Mouse (Mus musculus): ENCODE results near the gene Fcna. TPM values are rescaled to one million over a fixed set of nuclear protein-coding genes. Genes with fewer than 3 reads are reported as not detected.

Fcna gene
- total and polyA plus RNA-seq, 3 experiments = 0.21 TPM; not detected in 2

DNA sequence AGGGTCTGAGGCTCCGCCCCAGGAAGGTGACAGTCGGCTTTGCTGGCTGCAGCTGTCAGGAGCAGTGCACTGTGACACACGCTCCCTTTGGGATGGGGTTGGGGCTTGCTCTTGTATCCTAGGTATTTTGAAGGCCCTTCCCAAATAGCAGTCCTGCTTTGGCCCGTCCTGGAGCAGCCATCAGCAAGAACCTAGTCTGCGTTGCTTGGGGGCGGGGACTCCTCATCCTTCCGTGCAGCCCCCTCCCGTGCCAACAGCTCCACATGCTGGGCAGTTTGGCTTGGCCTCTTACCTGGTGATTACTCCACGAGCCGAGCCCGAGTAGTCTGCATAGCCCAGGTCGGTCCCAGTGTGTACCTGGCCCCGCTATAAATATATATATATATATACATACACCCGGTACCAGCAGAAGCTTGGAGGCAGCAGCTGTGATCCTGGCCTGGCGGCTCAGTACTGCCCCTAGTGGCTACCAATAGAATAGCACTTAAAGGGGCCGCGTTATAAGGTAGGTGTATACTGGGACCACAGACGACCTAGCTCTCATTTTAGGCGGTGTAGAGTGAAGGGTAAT is 46.5 kb downstream of the Fcna start, which contains the start of gene Ajm1:
Ajm1 (minus strand) TSS at position 464 of the 571 bp plus-strand sequence.
- DNase-seq (ENCODE audit: low read depth, low spot score) = peak; percentile 84
- H3K36me3 ChIP-seq (ENCODE audit: control insufficient read depth in 1 of 2, insufficient read depth in 2 of 2, low read length in 2 of 2) = peaks cover 3 to 7% of the 10 kb centered on the region in 2 experiments
- peaks cover 0 to 10% of the 10 kb centered on the region in 2 experiments; a peak in 2 of 4 replicates for H3K4me1 ChIP-seq (ENCODE audit: control insufficient read depth in 1 of 2, insufficient read depth in 2 of 2, low read length in 2 of 2)
- H3K9ac ChIP-seq (ENCODE audit: control insufficient read depth, low read depth, low read length, poor library complexity, severe bottlenecking) = peak within 1 kb of the TSS; percentile 47
- TF ChIP-seq TBP (IDR thresholded peaks at IDR 0.05; ENCODE audit: low read depth, low read length) (no peak), SIN3A (IDR thresholded peaks at IDR 0.05; ENCODE audit: low read length) (peak; percentile 68; the same call in 1 of the 2 replicates), CTCF (IDR thresholded peaks at IDR 0.05 in 2 of 3, conservative IDR thresholded peaks at IDR 0.05 in 1 of 3; ENCODE audit: control insufficient read depth in 1 of 3, insufficient read depth in 1 of 3, low read depth in 2 of 3, low read length in 3 of 3, poor library complexity in 1 of 3, severe bottlenecking in 1 of 3) (peak; percentile 76 to 93 (median 83)), SMC3 (IDR thresholded peaks at IDR 0.05; ENCODE audit: low read depth, low read length) (peak; percentile 14; the same call in 1 of the 2 replicates), MXI1 (IDR thresholded peaks at IDR 0.05; ENCODE audit: low read depth, low read length) (0 out of 2 replicates have a peak, but pooled peaks have one; percentile 24), E2F4 (IDR thresholded peaks at IDR 0.05; ENCODE audit: borderline replicate concordance, low read depth, low read length) (no peak), ZMIZ1 (IDR thresholded peaks at IDR 0.05; ENCODE audit: low read depth, low read length) (peak; percentile 23; the same call in 1 of the 2 replicates), HCFC1 (IDR thresholded peaks at IDR 0.05; ENCODE audit: low read depth, low read length) (peak; percentile 66), RAD21 (IDR thresholded peaks at IDR 0.05; ENCODE audit: low read depth, low read length) (peak; percentile 28)
- no peaks in the 10 kb centered on the region for H3K79me2 ChIP-seq (ENCODE audit: control insufficient read depth, insufficient read depth, low read length, poor library complexity)
- H3K27me3 ChIP-seq (ENCODE audit: control insufficient read depth in 1 of 2, insufficient read depth in 2 of 2, low read length in 2 of 2) = no peaks in the 10 kb centered on the region
- H3K4me3 ChIP-seq (ENCODE audit: control insufficient read depth in 1 of 2, insufficient read depth in 1 of 2, low read depth in 2 of 2, low read length in 2 of 2) = peak within 1 kb of the TSS; percentile 44 to 55
- H3K9me3 ChIP-seq (replicated peaks; ENCODE audit: insufficient read depth, low read length) = no peaks in the 10 kb centered on the region
- peak within 1 kb of the TSS; percentile 27 for H3K27ac ChIP-seq (ENCODE audit: control insufficient read depth, low read depth, low read length)

DNA sequence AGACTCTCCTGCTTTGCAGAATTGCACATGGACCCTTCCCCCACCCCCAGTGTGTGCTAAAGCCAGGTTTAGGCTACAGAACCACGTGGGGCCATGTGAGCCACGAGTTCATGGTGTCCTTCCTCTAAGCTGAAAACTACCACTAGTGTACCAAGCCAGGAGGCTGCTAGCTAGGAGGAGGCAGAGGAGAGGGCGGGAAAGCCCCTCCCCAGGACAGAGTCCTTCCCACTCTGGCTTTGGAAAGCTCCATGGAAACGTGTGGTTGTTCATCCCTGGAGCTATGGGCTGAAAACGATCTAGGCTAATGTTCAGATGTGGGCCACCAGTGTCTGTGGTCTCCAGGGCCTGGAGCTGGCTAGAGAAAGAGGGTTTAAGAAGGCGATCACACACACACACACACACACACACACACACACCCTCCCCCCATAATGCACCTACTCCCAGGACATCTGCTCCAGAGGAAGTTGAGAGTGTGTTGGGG is 47.2 kb downstream of the Fcna start:
- Histone ChIP-seq H3K27ac (ENCODE audit: control insufficient read depth, low read depth, low read length) (no peak overlapping the region), H3K9ac (ENCODE audit: control insufficient read depth, low read depth, low read length, poor library complexity, severe bottlenecking) (no peak overlapping the region), H3K9me3 (replicated peaks; ENCODE audit: insufficient read depth, low read length) (no peaks in the 10 kb centered on the region), H3K4me1 (ENCODE audit: control insufficient read depth in 1 of 2, insufficient read depth in 2 of 2, low read length in 2 of 2) (peaks cover 0 to 17% of the 10 kb centered on the region in 2 experiments; a peak in 2 of 4 replicates), H3K36me3 (ENCODE audit: control insufficient read depth in 1 of 2, insufficient read depth in 2 of 2, low read length in 2 of 2) (peaks cover 3 to 7% of the 10 kb centered on the region in 2 experiments), H3K79me2 (ENCODE audit: control insufficient read depth, insufficient read depth, low read length, poor library complexity) (no peaks in the 10 kb centered on the region; the same call in 1 of the 2 replicates), H3K27me3 (ENCODE audit: control insufficient read depth in 1 of 2, insufficient read depth in 2 of 2, low read length in 2 of 2) (no peaks in the 10 kb centered on the region), H3K4me3 (ENCODE audit: control insufficient read depth in 1 of 2, insufficient read depth in 1 of 2, low read depth in 2 of 2, low read length in 2 of 2) (no peak overlapping the region; a peak in 1 of 4 replicates)
- no peak for DNase-seq (ENCODE audit: low read depth, low spot score)
- TF ChIP-seq MAFK (IDR thresholded peaks at IDR 0.05; ENCODE audit: borderline replicate concordance, low read depth, low read length) (no peak), HCFC1 (IDR thresholded peaks at IDR 0.05; ENCODE audit: low read depth, low read length) (no peak), ZC3H11A (IDR thresholded peaks at IDR 0.05; ENCODE audit: low read depth, low read length) (no peak), KAT2A (conservative IDR thresholded peaks at IDR 0.05; ENCODE audit: low read depth, low read length) (no peak), ZNF384 (IDR thresholded peaks at IDR 0.05; ENCODE audit: low read depth, low read length) (no peak), TBP (IDR thresholded peaks at IDR 0.05; ENCODE audit: low read depth, low read length) (no peak), CHD1 (IDR thresholded peaks at IDR 0.05; ENCODE audit: low read depth, low read length) (no peak), RAD21 (IDR thresholded peaks at IDR 0.05; ENCODE audit: low read depth, low read length) (no peak), POLR2A (IDR thresholded peaks at IDR 0.05; ENCODE audit: control insufficient read depth in 1 of 2, insufficient read depth in 1 of 2, low read depth in 1 of 2, low read length in 2 of 2, poor library complexity in 1 of 2) (no peak), NELFE (IDR thresholded peaks at IDR 0.05; ENCODE audit: low read depth, low read length) (no peak), SMC3 (IDR thresholded peaks at IDR 0.05; ENCODE audit: low read depth, low read length) (no peak), EP300 (IDR thresholded peaks at IDR 0.05; ENCODE audit: low read depth in 1 of 2, low read length in 2 of 2) (no peak), MYB (IDR thresholded peaks at IDR 0.05; ENCODE audit: low read depth, low read length) (no peak), TAL1 (IDR thresholded peaks at IDR 0.05; ENCODE audit: low read length) (no peak), ELF1 (IDR thresholded peaks at IDR 0.05; ENCODE audit: low read depth, low read length) (no peak), E2F4 (IDR thresholded peaks at IDR 0.05; ENCODE audit: borderline replicate concordance, low read depth, low read length) (no peak), POLR2AphosphoS5 (IDR thresholded peaks at IDR 0.05; ENCODE audit: borderline replicate concordance, low read depth, low read length) (no peak), BHLHE40 (IDR thresholded peaks at IDR 0.05; ENCODE audit: borderline replicate concordance, low read depth, low read length) (no peak), ETS1 (IDR thresholded peaks at IDR 0.05; ENCODE audit: low read depth, low read length) (no peak), ZMIZ1 (IDR thresholded peaks at IDR 0.05; ENCODE audit: low read depth, low read length) (no peak)
